Mouse (Mus musculus): ENCODE measurements around the gene Dmgdh. TPM values are rescaled to one million over a fixed set of nuclear protein-coding genes. Genes with fewer than 3 reads are reported as not detected.

The Dmgdh gene
- polyA plus RNA-seq, 1 experiment from 2014 or later, result 17.2 TPM

Small RNA genes lying within 50 kb of the gene (microRNA-seq; reads per million reads assigned to microRNA genes)
- gene Mir5624, result not detected

Other genes starting within 250 kb of the Dmgdh start
- 2.8 and 3.7 TPM in 2 replicates for gene Jmy, start 174.6 kb upstream of the Dmgdh start, polyA plus RNA-seq (2015; fragmentation: Nextera tagmentation; extraction: Ambion mirVana)
- gene Bhmt, start 36.5 kb upstream of the Dmgdh start, polyA plus RNA-seq (2015; fragmentation: Nextera tagmentation; extraction: Ambion mirVana), result 132 and 139 TPM in 2 replicates
- gene Bhmt2, start 131 bp upstream of the Dmgdh start, polyA plus RNA-seq (2015; fragmentation: Nextera tagmentation; extraction: Ambion mirVana), result 35.7 and 40.9 TPM in 2 replicates
- gene Arsb, start 97.2 kb downstream of the Dmgdh start, polyA plus RNA-seq (2015; fragmentation: Nextera tagmentation; extraction: Ambion mirVana), result 4.1 TPM in 2 replicates